Mouse (Mus musculus) heart, postnatal 36 days (tissue): ENCODE data around the gene Cox4i2. TPM values are rescaled to one million over a fixed set of nuclear protein-coding genes. Genes with fewer than 3 reads are reported as not detected.

ENCODE experiments used
- DNase-seq, 2 experiments: peaks; one replicate each; pipeline ENCODE4 v3.0.0; 2021 to 2022
- intact Hi-C: fragments of 180-260 bp; cut with DNase I; formaldehyde crosslinking; loops from one replicate; pipeline ENCODE4 v1.15.1; 2025
- total RNA-seq, 2 experiments: library from RNA; stranded (reverse); gene quantifications; 2 replicates each; pipeline ENCODE4 v1.2.3; 2021

Cox4i2 gene
- total RNA-seq, 2 experiments from 2014 or later, result 13.1 to 16.0 TPM

- intact Hi-C loops, result no loop called here
- DNase-seq, result peak; percentile 60 to 71
These were observed 35.6 kb downstream of the Cox4i2 start for GRCm38 (mm10) chr2:152789591-152789999.

DNA sequence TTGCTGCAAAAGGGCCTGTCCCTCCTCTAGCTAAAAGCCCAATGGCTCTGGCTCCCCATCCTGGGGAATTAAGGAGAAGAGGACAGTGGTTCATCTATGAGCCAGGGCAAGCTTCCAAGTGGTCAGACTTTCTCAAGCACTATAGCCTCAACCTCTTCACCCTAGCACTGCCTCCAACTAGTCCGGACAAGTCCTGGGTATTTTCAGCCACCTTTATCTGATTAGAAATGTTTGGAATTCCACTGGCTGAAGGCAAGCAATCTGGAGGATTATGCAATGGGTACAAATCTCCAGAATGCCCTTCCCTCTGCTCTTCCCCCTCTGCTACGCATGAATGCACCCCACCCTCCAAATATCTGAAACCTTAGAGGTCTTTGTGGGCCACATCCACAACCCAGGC, 38.5 kb downstream of the Cox4i2 start:
- no peak for DNase-seq
- intact Hi-C loops, result no loop called here

DNA sequence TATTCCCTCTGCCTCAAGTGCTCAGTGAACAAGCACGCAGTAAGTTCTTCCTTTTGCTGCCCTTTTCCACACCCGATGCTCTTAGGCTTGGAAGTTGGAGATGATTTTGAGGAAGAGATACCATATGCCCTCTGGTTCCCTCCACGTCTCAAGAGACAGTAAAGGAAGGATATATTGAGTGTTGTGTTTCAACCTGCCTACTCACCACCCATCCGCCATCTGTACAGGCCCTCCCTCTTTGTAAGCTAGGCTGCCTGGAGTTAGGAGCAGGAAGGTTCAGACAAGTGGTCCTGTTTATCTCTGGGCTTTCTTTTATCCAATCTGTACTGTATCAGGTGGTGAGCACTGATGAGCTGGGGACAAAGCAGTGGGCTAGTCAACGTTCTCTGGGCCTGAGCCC, 39.4 kb downstream of the Cox4i2 start:
- intact Hi-C loops, result no loop called here
- DNase-seq, result no peak

DNA sequence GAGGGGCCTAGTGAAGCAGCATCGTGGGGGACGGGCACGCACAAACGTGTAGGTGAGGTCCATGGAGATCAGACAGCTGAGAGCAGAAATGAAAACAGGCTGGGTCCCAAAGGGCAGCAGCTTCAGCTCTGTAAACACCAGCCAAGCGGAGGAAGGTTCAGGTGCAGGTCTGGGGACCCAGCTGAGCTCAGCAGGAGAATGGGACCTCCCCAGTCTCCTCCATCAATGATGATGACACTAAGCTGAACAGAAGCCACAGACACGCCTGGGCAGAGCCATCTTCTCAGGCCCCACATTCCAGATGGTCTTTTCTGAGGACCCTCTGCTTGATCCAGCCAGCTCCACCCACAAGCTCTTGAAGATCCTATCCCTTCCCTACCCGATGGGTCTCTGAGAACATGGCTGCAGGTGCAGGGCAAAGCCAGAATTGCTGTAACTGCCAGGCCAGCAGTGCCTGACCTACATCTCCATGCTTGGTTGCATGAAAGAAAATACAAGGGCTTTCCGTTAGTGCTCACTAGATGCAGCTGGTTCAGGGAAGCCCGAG, 40.4 kb downstream of the Cox4i2 start:
- DNase-seq, result no peak
- intact Hi-C loops, result no loop called here

- intact Hi-C loops, result no loop called here
- no peak for DNase-seq
These were observed 43.6 kb downstream of the Cox4i2 start for GRCm38 (mm10) chr2:152797589-152797988.

- DNase-seq, result no peak
- intact Hi-C loops, result no loop called here
These were observed 46.2 kb downstream of the Cox4i2 start for GRCm38 (mm10) chr2:152799954-152800761.

- intact Hi-C loops, result no loop called here
- no peak for DNase-seq
These were observed 46.8 kb downstream of the Cox4i2 start for GRCm38 (mm10) chr2:152800762-152801113.

DNA sequence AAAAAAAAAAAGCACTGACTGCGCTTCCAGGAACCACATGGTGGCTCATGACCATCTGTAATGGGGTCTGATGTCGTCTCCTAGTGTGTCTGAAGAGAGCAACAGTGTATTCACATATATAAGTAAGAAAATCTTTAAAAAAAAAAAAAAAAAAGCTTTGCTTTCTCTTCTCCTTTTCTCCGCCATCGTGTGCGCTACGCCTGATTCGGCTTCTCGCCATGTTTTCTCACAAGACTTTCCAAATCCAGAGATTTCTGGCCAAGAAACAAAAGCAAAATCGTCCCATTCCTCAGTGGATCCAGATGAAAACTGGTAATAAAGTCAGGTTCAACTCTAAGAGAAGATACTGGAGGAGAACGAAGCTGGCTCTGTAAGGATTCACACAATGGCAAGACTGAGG, 48.3 kb downstream of the Cox4i2 start:
- intact Hi-C loops, result no loop called here

DNA sequence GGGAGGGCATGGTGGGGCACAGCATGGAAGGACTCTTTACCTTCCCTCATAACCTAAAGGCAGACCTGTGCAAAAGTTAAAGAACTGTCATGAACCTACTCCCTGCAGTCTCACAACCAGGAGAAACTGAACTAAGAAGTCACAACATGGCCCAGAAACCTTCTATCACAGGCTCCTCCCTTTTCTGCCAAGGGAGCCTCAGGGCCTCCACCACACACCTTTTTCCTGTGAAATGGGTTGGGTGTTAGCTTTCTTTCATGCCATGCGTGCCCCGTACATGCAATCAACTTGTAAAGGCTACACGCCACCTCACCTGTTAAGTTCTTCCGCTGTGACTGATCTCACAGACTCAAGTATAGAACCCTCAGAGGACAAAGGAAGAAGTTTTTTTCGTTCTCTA, 49.1 kb downstream of the Cox4i2 start:
- intact Hi-C loops, result no loop called here
- DNase-seq, result no peak

More for the DNA sequence above, 48.3 kb downstream of the Cox4i2 start:
- DNase-seq, result no peak

- no peak for DNase-seq
- intact Hi-C loops, result no loop called here
These were observed 50.6 kb downstream of the Cox4i2 start for GRCm38 (mm10) chr2:152804408-152805110.

- DNase-seq, result no peak
- intact Hi-C loops, result no loop called here
These were observed 51.1 kb downstream of the Cox4i2 start for GRCm38 (mm10) chr2:152805111-152805490.

DNA sequence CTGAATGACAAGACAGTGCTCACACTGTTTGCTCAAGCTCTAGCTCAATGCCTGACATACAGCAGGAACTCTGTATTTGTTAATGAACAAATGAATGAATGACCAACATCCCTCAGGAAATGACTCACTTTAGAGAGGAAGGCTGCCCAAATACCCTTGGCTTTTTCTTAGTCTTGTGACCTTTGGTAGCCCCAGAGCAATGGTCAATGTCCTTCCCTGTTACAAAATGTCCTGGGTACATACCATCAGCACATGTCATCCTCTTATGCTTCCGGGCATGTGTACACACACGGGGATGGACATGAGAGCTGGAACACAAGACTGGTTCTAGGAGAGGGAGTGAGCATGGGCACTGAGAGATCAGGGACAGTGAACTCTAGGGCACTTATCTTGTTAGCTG, 52.1 kb downstream of the Cox4i2 start:
- peak in 1 of 2 experiments; percentile 68 for DNase-seq
- intact Hi-C loops, result no loop called here

DNA sequence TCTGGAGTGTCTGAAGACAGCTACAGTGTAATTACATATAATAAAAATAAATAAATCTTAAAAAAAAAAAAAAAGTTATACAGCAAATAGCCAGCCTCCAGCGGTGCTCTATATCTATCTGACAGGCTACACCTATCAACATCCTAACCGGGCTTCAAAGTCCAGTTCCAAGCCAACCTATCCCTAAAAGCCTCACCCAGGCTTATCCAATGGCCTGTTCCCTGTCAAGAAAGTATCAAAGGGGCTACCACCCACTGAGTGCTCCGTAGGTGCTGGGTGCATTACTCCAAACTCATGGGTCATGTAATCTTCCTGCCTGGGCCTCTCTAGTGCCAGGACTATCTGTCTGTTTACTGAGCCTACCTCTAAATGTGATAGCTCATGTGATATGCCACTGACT, 54.2 kb downstream of the Cox4i2 start:
- no peak for DNase-seq
- intact Hi-C loops, result no loop called here

- intact Hi-C loops, result no loop called here
- DNase-seq, result no peak
These were observed 56.4 kb downstream of the Cox4i2 start for GRCm38 (mm10) chr2:152810158-152810941.

DNA sequence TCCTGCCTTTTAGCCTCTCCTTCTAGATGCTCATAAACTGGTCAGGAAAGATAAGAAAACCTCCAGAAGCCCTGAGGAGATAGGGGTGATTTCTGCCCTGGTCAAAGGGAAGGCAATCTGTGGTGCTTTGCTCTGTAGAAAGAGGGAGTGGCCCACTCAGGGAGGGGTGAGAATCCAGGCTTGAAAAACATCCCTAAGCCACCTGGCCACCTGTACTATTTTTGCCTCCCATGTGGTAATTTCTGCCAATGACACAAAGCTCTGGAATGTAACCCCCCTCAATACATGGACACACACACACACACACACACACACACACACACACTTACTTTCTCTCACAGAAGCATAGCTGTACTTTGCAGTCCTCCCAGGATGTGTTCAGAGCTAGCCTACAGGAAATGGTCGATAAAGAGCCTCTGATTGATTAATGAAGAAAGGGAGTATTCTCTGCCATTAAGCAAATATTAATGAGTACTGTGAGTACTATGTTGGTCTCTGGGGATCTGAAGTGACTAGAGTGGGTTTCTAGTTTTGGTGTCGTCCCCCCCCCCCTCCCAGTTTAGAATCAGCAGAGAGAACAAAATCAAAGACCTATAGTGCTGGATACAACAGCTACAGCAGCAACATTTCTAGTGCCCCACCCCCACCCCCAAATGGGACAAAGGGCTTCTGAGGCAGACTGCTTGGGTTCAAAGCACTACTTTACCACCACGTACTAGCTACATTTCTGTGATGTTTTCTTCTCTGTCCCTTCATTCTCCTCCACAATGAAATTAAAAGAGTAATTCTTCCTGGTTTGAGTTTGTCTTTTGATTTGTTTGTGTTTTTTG, 57.6 kb downstream of the Cox4i2 start:
- no peak for DNase-seq
- intact Hi-C loops, result no loop called here

GRCm38 (mm10) chr2:152813232-152813631, 59.3 kb downstream of the Cox4i2 start:
- DNase-seq, result no peak
- intact Hi-C loops, result no loop called here

DNA sequence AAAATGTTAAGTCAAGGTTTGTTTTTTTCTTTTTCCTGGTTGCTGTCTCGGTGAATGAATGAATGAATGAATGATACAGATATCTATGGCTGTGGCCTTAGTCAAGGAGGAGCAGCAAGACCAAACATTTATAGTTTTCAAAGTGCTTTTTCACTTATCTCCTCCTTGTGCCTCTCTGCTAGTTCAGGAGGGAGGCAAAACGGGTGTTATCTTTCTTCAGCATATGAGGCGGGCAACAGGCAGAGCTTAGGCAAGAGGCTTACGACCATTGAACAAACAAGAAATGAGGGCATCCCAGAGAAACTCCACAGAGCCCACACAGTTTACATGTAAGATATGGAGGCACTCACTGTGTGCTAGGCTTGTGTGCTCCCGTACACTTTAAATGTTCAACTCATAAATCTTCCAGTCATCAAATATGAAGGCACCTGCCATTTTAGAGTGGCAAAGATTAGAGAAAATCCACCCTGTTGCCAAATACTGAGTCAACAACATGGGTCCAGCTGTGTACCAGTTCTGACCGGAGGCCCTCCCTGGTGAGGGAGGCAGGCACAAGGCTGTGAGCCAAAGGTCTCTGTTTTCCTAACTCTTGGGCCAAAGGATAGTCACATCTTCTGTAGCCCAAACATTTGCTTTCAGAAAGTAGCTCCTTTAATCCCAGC, 60.4 kb downstream of the Cox4i2 start:
- intact Hi-C loops, result no loop called here
- DNase-seq, result no peak
